Mouse (Mus musculus) neural tube, embryonic 15.5 days (tissue): ENCODE results near the gene Kcne1. TPM values are rescaled to one million over a fixed set of nuclear protein-coding genes. Genes with fewer than 3 reads are reported as not detected.

ENCODE experiments used
- ATAC-seq: fragments of 200-750 bp; cut with Nextera tagmentation; 2 replicates; pipeline ENCODE4 v1.8.0; 2017; ENCODE audit warnings: mild to moderate bottlenecking, moderate TSS enrichment, moderate library complexity; ENCODE audit not compliant: low FRiP score
- H3K27ac ChIP-seq: fragments of 300-500 bp; sonication (generic); replicated peaks from 2 replicates; pipeline ENCODE4 v1.5.1; 2015; ENCODE audit warnings: mild to moderate bottlenecking, inconsistent platforms
- H3K27me3 ChIP-seq: fragments of 300-500 bp; sonication (generic); replicated peaks from 2 replicates; pipeline ENCODE4 v1.6.1; 2015; ENCODE audit warnings: inconsistent platforms
- H3K36me3 ChIP-seq: fragments of 300-500 bp; sonication (generic); 2 replicates; pipeline ENCODE4 v1.6.1; 2015; ENCODE audit warnings: inconsistent platforms
- H3K4me1 ChIP-seq: fragments of 300-500 bp; sonication (generic); 2 replicates; pipeline ENCODE4 v1.6.1; 2015; ENCODE audit warnings: inconsistent platforms
- H3K4me2 ChIP-seq: fragments of 300-500 bp; sonication (generic); 2 replicates; pipeline ENCODE4 v1.6.1; 2015; ENCODE audit warnings: inconsistent platforms, mild to moderate bottlenecking, moderate library complexity
- H3K4me3 ChIP-seq: fragments of 300-500 bp; sonication (generic); replicated peaks from 2 replicates; pipeline ENCODE4 v1.5.1; 2015; ENCODE audit warnings: mild to moderate bottlenecking, inconsistent platforms
- H3K9ac ChIP-seq: fragments of 300-500 bp; sonication (generic); replicated peaks from 2 replicates; pipeline ENCODE4 v1.6.1; 2015; ENCODE audit warnings: mild to moderate bottlenecking, inconsistent platforms
- H3K9me3 ChIP-seq: fragments of 300-500 bp; sonication (generic); replicated peaks from 2 replicates; pipeline ENCODE4 v1.6.1; 2016; ENCODE audit warnings: inconsistent platforms
- WGBS: fragments of 180-500 bp; shearing (Covaris S2); methylation state at CpG from one replicate; pipeline ENCODE4 v1.1.7; 2015; ENCODE audit warnings: mixed read lengths; 5-methylcytosine and 5-hydroxymethylcytosine counted together
- polyA plus RNA-seq: library from polyadenylated mRNA; unstranded; fragments of >200 nt; fragmentation: Nextera tagmentation; extraction: Ambion mirVana; gene quantifications from 2 replicates; pipeline ENCODE4 v1.2.1, GENCODE M21; 2015

Gene Kcne1
- polyA plus RNA-seq, 1 experiment from 2014 or later: 0.09 TPM

DNA sequence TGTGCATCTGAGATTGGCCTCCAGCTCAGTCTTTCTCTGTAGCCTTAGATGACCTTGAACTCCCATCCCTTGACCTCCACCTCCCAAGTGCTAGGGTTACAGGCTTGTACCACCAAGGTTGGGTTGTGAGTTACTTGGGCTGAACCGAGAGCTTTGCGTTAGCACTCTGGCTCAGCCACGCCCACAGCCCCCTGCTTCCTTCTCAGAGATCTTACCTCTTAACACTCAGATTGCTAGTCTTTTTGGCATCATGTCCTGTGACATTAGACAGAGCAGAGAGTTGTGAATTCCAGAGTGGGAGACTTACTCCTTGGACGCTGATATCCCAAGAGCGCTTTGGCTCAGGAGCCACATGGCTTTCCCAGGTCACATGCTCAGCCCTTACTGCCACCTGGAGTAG lies 56.8 kb downstream of the Kcne1 start:
- WGBS: 71% methylated on average over 5 of the region's 5 CpGs
- peak overlapping the region; percentile 83 for H3K4me2 ChIP-seq
- H3K9ac ChIP-seq: peak overlapping the region; percentile 56; the same call in 1 of the 2 replicates
- peak overlapping the region; percentile 73; the same call in 1 of the 2 replicates for H3K27ac ChIP-seq
- H3K27me3 ChIP-seq: no peaks in the 10 kb centered on the region
- H3K4me1 ChIP-seq: peaks cover 25% of the 10 kb centered on the region
- H3K36me3 ChIP-seq: peaks cover 17% of the 10 kb centered on the region
- peak overlapping the region; percentile 66 for H3K4me3 ChIP-seq
- H3K9me3 ChIP-seq: no peaks in the 10 kb centered on the region
- ATAC-seq: no peak

DNA sequence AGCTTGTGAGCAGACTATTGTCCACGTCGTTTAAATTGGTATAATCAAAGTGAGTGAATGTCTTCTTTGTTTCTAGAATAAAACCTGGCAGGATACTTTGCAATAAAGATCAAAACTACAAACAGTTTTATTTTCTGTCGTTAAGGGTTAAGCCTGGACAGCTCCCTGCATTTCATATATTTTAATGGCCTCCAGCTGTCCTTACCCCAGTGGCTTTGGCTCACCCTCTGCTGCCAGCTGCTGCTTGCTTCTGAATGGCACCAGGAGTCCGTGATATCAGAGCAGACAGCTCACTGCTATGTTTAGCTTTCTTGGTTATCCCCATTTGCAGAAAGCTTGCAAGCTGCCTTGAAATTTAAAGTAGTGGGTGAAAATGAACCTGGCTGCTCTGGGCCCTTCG lies 57.3 kb downstream of the Kcne1 start:
- peak overlapping the region; percentile 83 for H3K4me2 ChIP-seq
- H3K27ac ChIP-seq: peak overlapping the region; percentile 73
- 16% methylated on average over 5 of the region's 5 CpGs for WGBS
- peaks cover 12% of the 10 kb centered on the region for H3K36me3 ChIP-seq
- H3K9me3 ChIP-seq: no peaks in the 10 kb centered on the region
- H3K27me3 ChIP-seq: no peaks in the 10 kb centered on the region
- peak overlapping the region; percentile 66 for H3K4me3 ChIP-seq
- no peak for ATAC-seq
- peak overlapping the region; percentile 56 for H3K9ac ChIP-seq
- H3K4me1 ChIP-seq: peaks cover 25% of the 10 kb centered on the region

DNA sequence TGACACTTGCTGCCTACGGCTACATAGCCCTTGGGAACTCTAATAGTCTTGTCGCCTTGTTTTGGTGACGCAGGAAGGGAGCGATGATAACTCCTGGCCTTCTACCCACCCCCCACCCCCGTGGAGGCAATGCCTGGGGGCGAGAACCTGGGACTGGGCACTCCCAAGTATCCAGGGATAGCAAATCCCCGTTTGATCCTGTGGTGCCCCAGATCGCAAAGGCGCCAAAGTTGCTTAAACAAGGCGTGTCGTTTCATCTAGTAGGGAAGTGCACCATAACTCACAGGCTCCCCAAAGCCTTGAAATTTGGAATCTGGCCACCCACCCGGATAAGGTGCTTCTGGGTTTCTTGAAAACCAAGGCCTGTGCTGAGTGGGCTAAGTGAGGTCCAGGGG lies 57.9 kb downstream of the Kcne1 start:
- under 1% methylated on average over 12 of the region's 12 CpGs for WGBS
- Histone ChIP-seq H3K27ac (peak overlapping the region; percentile 73), H3K4me3 (peak overlapping the region; percentile 66), H3K27me3 (no peaks in the 10 kb centered on the region), H3K9me3 (no peaks in the 10 kb centered on the region), H3K36me3 (peaks cover 9% of the 10 kb centered on the region), H3K4me1 (peaks cover 25% of the 10 kb centered on the region), H3K4me2 (peak overlapping the region; percentile 83), H3K9ac (peak overlapping the region; percentile 56)
- peak; percentile 72 for ATAC-seq

DNA sequence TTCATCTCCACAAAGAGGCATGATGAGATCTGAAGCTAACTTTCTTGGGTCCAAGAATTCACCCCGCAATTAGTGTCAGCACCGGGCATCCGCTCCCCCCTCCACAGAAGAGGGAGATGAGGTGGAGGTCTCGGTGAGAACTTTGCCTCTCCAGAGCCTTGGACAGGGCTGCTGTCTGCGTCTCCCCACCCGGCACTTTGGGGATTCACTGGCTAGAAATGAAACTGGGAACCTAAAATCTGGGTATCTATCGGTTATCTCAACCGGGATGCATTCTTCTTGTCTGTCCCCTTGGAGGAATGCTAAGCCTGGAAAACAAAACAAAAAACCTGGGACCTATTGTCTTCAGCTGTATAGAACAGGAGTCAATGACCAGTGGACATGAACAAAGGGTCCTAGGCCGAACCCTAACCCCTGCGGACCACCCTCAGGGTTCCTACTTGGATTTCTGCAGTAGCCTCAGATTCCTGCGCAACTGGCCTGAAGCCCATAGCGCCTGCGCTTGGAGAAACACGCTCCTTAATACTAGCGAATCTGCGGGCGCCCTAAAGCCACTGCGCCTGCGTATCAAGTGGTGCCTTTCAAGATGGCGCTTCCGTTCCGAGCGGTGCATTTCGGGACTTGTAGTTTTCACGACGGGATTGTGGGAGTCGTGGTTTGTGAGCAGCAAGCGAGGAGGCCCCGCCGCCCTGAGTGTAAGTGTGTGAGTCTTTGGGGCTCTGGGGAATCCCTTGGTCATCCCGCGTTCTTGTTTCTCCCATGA lies 58.4 kb downstream of the Kcne1 start, which contains the start of gene Smim11:
Smim11 (plus strand) TSS at position 638 of the 763 bp plus-strand sequence.
- peaks cover 5% of the 10 kb centered on the region; the same call in 1 of the 2 replicates for H3K36me3 ChIP-seq
- H3K9me3 ChIP-seq: no peaks in the 10 kb centered on the region
- peak; percentile 95 for ATAC-seq
- peak within 1 kb of the TSS; percentile 83 for H3K4me2 ChIP-seq
- H3K4me3 ChIP-seq: peak within 1 kb of the TSS; percentile 66
- WGBS: 10% methylated on average over 32 of the region's 32 CpGs
- no peaks in the 10 kb centered on the region for H3K27me3 ChIP-seq
- H3K4me1 ChIP-seq: peaks cover 25% of the 10 kb centered on the region
- H3K9ac ChIP-seq: peak within 1 kb of the TSS; percentile 61
- H3K27ac ChIP-seq: peak within 1 kb of the TSS; percentile 89

Other genes with a start within 250 kb of the Kcne1 start
- gene Kcne2, start 67.1 kb downstream of the Kcne1 start, polyA plus RNA-seq: 0.14 and 0.29 TPM in 2 replicates
- gene Smim11, start 58.2 kb downstream of the Kcne1 start, polyA plus RNA-seq: 64.4 and 69.1 TPM in 2 replicates
- gene Fam243, start 38.0 kb downstream of the Kcne1 start, polyA plus RNA-seq: not detected in 2 replicates
- gene Rcan1, start 111.4 kb upstream of the Kcne1 start, polyA plus RNA-seq: 67.1 and 79.4 TPM in 2 replicates
- 0.50 and 3.5 TPM in 2 replicates for gene Clic6, start 126.3 kb upstream of the Kcne1 start, polyA plus RNA-seq